Mouse (Mus musculus) splenic B cell, adult 2 months (primary cell): ENCODE data around the gene Baiap2l1.

ENCODE experiments used
- DNase-seq: peaks from one replicate; pipeline ENCODE4 v3.0.0-alpha.2; 2011; ENCODE audit warnings: low read depth, low spot score
- H3K27me3 ChIP-seq: 2 replicates; pipeline ENCODE4 v1.6.1; 2012; ENCODE audit warnings: mild to moderate bottlenecking, low read length, moderate library complexity, mixed read lengths; ENCODE audit not compliant: control insufficient read depth, poor library complexity, insufficient read depth, severe bottlenecking
- H3K36me3 ChIP-seq: 2 replicates; pipeline ENCODE4 v1.6.1; 2012; ENCODE audit warnings: mild to moderate bottlenecking, low read length, moderate library complexity, mixed read lengths; ENCODE audit not compliant: control insufficient read depth, poor library complexity, insufficient read depth, severe bottlenecking

The Baiap2l1 gene

DNA sequence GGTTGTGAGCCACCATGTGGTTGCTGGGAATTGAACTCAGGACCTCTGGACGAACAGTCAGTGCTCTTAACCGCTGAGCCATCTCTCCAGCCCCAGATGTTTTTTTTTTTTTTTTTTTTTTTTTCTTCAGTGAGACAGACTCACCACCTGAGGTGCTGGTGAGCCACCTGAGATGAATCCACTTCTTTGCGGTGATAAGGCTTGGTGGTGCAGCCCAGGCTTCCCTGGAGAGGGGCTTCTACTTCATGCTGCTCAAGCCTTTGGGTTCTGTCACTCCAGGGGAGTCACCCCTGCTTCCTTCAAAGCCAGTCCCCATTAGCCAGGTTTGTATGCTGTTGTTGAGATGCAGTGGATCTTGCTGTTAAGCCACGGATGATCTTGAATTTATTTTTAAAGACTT is 104.7 kb downstream of the Baiap2l1 start:
- DNase-seq = peak; percentile 60
- H3K36me3 ChIP-seq = no peaks in the 10 kb centered on the region
- H3K27me3 ChIP-seq = no peaks in the 10 kb centered on the region

DNA sequence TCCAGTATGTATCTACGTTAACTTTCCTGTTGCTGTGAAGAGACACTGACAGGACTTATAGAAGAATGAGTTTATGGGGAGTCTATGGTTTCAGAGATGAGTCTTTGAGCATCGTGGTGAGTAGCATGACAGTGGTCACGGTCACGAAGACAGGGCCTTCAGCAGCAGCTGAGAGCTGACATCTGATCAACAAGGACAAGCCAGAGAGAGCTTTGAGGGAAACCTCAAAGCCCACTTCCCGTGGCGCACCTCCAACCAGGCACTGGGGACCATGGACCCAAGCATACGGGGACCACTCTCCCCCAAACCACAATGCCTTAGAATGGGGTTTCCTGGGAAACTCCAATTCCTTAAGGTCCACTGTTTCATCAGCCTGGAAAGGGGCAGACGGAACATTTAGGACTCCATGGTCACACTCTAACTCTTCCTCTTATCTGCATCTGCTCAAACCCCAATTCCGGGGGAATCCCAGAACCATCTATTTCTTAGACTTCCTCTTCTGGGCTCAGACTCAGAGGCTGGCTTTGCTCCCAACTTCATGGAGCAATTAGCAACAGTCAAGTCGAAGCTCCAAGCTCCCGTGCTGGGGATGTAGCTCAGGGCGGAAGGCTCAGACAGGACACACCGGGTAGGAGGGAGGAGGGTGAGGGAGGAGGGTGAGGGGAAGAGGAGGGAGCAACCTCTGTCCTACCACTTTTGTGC is 105.9 kb downstream of the Baiap2l1 start:
- DNase-seq = peak; percentile 57
- Histone ChIP-seq H3K36me3 (no peaks in the 10 kb centered on the region), H3K27me3 (no peaks in the 10 kb centered on the region)

DNA sequence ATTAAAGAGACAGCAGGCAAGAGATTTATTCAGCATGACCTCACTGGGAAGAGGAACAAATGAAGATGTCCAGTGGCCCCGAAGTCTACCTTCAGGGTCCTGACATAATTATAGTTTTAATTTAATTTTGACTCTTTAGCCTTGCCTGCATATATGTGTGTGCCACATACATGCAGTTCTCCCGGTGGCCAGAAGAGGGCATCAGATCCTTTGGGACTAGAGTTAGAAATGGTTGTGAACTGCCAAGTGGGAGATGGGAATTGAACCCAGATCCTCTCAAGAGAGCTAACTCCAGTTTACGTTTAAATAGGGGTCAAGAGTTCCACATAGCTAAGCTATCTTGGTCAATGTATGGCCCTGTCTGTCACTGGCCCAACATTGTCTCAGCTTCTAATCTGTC is 108.0 kb downstream of the Baiap2l1 start:
- Histone ChIP-seq H3K36me3 (no peaks in the 10 kb centered on the region), H3K27me3 (no peaks in the 10 kb centered on the region)
- peak; percentile 43 for DNase-seq

DNA sequence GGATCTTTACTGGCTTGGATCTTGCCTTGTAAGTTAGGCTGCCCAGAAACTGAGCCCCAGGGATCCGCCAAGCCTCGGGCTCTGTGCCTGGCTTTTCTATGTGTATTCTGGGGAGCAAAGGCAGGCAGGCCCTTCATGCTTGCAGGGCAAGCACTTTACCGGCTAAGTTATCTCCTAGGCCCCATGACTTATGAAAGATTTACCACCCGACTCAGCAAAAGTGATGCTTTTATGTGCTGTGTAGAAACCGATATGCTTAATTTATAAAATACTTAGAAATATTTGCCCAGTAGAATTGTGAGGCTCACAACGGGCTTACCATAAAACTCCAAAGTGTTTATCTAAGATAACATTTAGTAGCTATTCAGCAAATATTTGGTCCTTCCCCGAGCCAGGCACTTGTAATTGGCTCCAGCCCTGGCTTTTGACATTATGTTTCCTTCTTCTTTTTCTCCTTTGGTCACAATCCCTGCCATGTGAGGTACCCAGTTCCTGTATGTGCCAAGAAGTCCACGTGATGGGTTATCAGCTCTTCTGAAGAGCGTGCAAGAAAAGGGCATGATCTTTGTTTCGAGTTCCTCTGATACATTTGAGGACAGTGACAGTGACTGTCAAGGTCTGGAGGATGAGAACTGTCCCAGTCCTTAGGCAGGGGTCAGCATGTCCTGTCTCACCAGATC is 109.9 kb downstream of the Baiap2l1 start:
- DNase-seq = no peak
- Histone ChIP-seq H3K36me3 (no peaks in the 10 kb centered on the region), H3K27me3 (no peaks in the 10 kb centered on the region)

DNA sequence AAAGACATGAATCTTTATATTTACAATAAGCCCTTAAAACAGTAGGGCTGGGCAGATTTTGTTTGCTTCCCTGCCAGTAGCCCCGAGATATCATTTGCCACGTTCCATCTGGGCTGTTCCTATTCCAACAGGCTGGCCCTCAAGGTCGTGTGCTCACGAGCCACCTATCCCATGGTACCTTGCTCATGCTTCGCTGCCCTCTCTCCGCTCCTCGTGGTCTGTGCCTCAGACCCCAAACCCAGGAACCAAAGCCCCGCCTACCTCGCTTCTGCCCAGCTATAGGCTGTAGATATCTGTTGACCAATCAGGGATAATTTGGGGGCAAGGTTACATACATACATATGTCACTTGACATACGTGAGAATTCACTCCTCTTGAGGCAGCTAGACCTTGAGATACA is 110.6 kb downstream of the Baiap2l1 start:
- no peak for DNase-seq
- Histone ChIP-seq H3K36me3 (no peaks in the 10 kb centered on the region), H3K27me3 (no peaks in the 10 kb centered on the region)

DNA sequence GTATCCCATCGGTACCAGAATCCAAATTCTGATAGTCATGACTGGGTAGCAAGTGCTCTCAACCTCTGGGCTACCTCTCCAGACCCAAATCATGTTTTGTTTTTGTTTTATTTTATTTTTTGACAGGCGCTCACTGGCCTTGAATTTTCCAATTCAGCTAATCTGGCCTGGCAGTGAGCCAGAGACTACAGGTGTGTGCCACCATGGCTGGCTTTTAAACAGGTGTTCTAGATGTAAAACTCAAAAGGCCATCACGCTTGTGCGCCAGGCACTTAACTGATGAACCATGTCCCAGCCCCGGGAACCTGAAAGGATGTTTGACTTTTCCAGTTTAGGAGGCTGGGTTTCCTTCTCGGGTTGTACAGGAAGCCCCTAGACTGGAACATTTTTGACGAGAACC is 111.2 kb downstream of the Baiap2l1 start:
- DNase-seq = no peak
- no peaks in the 10 kb centered on the region for H3K36me3 ChIP-seq
- H3K27me3 ChIP-seq = no peaks in the 10 kb centered on the region

DNA sequence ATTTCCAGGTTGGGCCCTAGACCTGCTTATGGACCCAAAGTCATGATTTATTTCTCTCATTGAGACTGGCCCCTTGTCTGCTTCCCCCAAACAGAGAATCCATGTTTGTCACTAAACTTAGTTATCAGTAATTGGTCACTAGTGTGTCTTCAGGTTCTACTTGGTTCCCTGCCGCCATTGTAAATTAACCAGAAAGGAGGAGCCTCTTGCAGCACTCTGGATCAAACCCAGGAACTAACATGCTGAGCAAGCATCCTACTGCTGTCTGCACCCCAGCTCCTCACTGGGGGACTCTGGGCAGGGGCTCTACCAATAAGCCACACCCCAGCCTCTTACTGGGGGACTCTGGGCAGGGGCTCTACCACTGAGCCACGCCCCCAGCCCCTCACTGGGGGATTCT is 112.3 kb downstream of the Baiap2l1 start:
- no peaks in the 10 kb centered on the region for H3K36me3 ChIP-seq
- no peak for DNase-seq
- no peaks in the 10 kb centered on the region for H3K27me3 ChIP-seq

DNA sequence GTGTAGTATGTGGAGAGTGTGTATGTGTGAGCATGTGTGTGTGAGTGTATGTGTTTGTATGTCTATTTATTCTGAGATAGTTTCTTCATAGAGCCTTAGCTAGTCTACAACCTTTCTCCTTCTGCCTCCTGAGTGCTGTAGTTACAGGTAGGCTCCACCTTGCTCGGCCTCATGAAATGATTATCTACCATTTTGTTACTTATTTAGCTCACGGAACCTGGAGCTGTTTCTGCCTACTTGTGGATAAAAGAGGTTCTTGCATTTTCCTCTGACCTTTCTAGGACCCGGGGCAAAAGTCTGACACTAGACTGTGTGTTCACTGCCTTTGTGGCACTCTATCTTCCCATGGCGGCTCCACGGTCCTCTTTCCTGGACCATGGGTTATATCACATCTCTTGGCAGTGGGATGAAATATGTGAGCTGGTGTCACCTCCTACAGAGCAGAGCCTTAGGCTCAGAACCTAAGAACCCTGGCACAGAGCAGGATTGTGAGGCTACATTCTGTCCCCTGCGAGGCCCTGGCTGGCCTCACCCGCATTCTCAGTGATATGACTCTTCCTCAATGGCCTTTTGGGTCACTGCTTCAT is 113.9 kb downstream of the Baiap2l1 start, which contains the start of gene Bri3:
TSS of gene Bri3 (plus strand) at position 537 of the 587 bp plus-strand sequence.
- Histone ChIP-seq H3K36me3 (no peaks in the 10 kb centered on the region), H3K27me3 (no peaks in the 10 kb centered on the region)
- DNase-seq = no peak

DNA sequence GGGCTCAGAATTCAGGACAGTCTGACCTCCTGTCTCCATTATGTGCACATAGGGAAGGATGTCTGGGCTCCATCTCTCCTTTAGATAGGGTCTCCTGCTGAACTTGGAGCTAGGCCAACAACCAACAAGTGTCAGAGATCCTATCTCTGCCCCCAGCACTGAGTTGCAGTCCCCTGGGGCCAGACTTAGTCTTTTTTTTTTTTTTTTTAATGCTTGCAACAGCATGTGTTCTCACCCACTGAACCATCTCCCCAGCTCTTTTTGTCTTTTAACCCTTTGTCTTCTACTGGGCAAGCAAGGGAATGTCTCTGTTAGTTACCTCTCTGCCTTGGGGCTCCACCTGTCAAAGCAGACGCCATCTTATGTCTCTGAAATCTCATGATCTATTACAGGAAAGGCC is 118.9 kb downstream of the Baiap2l1 start:
- no peak for DNase-seq
- no peaks in the 10 kb centered on the region for H3K27me3 ChIP-seq
- H3K36me3 ChIP-seq = no peaks in the 10 kb centered on the region

DNA sequence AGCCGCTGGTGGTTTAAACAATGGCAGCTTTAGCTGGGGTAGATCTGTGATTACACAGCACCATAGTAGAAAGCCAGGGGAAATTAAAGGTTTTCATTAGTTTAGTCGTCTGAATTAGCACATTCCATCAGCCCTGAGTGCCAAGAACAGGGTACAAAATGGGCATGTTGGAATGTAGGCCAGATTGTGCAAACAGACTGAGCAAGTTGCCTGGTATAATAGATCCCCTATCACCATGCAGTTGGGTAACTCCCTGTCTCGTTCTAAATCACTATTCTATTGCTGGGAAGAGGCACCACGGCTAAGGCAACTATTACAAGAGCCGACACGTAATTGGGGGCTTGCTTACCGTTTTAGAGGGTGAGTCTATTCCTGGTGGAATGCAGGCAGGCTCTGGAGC is 123.2 kb downstream of the Baiap2l1 start:
- Histone ChIP-seq H3K27me3 (no peaks in the 10 kb centered on the region), H3K36me3 (no peaks in the 10 kb centered on the region)
- DNase-seq = no peak

DNA sequence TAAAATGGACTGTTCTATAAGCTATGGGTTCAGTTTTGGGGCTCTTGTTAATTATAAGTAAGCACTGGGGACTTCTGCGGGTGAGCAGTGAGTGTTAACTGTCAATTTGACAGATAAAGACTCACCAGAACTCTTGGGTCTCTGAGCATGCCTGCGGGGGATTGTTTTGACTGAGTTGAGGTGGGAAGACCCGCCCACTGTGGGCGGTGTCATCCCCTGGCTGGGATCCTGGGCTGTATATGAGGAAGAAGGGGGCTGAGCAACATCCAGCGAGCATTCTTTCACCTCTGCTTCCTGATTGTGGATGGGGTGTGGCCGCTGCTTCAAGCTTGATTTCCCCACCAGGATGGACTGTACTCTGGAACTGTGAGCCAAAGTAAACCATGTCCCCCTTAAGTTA is 123.7 kb downstream of the Baiap2l1 start:
- Histone ChIP-seq H3K27me3 (no peaks in the 10 kb centered on the region), H3K36me3 (no peaks in the 10 kb centered on the region)
- no peak for DNase-seq

DNA sequence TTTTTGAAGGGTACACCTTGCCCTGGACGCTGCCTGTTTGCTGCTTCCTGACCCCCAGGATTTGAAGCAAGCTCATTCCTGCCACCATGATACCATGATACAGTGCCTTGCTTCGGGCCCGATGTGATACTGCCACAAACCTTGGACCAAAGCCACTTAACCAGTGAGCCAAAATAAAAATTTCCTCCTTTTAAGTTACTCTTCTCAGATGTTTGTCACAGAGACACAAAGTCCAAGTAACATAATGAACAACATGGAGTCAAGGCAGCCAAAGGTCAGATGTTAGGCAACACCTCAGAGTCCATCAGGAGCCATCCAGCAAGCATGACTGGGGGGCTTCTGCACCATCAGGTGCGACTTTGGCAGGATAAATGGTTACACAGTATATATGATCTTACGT is 125.4 kb downstream of the Baiap2l1 start:
- Histone ChIP-seq H3K36me3 (no peaks in the 10 kb centered on the region), H3K27me3 (no peaks in the 10 kb centered on the region)
- DNase-seq = no peak

DNA sequence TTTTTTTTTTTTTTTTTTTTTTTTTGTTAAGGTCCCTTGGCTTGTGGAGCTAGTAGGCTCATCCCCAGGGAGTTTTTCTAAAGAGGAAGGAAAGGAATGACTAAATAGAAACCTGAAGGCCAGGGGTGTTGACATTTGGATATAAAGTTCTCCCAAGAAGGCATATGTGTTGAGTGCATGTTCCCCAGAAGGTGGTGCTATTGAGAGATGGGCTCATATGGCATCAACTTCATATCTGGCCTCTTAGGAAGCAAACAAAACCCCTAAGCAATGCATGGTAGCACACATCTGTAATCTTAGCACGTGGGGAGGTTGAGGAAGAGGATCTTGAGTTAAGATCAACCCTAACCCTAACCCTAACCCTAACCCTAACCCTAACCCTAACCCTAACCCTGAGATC is 126.5 kb downstream of the Baiap2l1 start:
- no peaks in the 10 kb centered on the region for H3K27me3 ChIP-seq
- no peaks in the 10 kb centered on the region for H3K36me3 ChIP-seq
- DNase-seq = peak; percentile 76

DNA sequence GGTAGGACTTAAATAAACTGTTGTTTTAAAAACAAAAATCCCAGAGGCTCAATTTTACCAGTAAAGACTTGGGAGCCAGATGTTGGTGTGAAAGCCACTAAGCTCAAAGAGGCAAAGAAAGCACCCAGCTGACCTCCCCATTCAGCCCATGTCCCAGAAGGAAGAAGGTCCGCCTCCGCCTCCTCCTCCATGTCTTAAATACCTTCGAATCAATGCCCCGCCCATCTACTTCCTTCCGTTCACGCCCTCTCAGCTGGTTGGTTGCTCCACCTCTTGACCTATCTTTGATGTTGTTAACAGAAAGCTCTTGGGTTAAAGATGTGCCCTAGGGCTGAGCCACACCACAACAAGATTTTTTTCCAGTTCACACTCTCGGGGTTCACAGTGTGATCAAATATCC is 127.7 kb downstream of the Baiap2l1 start:
- Histone ChIP-seq H3K36me3 (no peaks in the 10 kb centered on the region), H3K27me3 (no peaks in the 10 kb centered on the region)
- DNase-seq = no peak

DNA sequence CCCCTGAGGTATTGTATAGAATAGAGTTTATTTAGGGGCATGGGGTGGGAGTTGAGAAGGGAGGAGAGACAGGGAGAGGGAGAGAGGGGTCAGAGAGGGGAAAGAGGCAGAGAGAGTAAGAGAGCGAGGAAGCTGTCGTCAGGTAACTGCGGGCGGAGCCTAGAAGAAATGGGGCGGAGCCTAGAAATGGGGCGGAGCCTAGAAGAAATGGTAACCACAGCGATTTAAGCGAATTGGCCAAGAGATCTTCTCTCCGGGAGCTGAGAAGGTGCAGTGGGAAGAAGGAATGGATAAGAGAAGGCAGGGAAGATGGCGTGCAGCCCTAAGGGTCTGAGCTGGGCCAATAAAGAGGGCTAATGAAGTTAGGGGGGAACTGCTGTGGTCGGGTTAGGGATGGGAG is 131.7 kb downstream of the Baiap2l1 start:
- no peak for DNase-seq
- 0 out of 2 replicates have a peak, but pooled peaks cover 2% of the 10 kb centered on the region for H3K27me3 ChIP-seq
- H3K36me3 ChIP-seq = no peaks in the 10 kb centered on the region
